Mouse (Mus musculus): ENCODE results near the gene Gm20538. TPM values are rescaled to one million over a fixed set of nuclear protein-coding genes. Genes with fewer than 3 reads are reported as not detected.

The Gm20538 gene
- total and polyA plus RNA-seq, 3 experiments, result not detected

DNA sequence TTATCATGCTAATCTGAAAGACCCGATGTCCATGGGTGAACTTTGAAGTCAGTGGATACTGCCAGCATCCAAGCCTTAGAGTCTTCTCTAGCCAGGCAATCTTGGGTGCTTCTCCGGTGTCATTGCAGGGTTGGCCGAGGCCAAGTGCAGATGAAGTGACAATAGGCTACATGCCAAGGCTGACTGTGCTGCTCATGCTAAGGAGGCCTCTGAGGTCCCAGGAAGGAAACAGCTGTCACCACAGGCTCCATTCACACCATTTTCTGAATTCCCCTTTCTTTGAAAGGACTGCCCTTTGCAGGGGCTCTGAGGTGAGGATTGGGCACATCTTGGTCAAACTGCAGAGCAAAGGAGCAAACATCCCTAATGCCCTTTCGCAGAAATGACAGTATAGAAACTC lies 49.9 kb downstream of the Gm20538 start:
- WGBS, result 43% methylated on average over 4 of the region's 4 CpGs
- Histone ChIP-seq H3K9ac (ENCODE audit: low read depth, low read length) (no peak overlapping the region), H3K4me1 (ENCODE audit: control insufficient read depth, insufficient read depth, low read length) (no peaks in the 10 kb centered on the region), H3K79me2 (replicated peaks; ENCODE audit: control insufficient read depth, insufficient read depth, low read length) (no peaks in the 10 kb centered on the region), H3K27ac (no peak overlapping the region), H3K36me3 (ENCODE audit: control insufficient read depth, insufficient read depth, low read length) (no peaks in the 10 kb centered on the region), H3K4me3 (no peak overlapping the region), H3K27me3 (ENCODE audit: control insufficient read depth, insufficient read depth, low read length) (no peaks in the 10 kb centered on the region)
- DNase-seq, result no peak
- TF ChIP-seq POLR2A (IDR thresholded peaks at IDR 0.05; ENCODE audit: insufficient read depth, low read depth, low read length) (no peak), EP300 (IDR thresholded peaks at IDR 0.05; ENCODE audit: insufficient read depth, low read depth, low read length) (no peak), CTCF (IDR thresholded peaks at IDR 0.05) (no peak)
- intact Hi-C loops (cut with DNase I), result no loop called here

DNA sequence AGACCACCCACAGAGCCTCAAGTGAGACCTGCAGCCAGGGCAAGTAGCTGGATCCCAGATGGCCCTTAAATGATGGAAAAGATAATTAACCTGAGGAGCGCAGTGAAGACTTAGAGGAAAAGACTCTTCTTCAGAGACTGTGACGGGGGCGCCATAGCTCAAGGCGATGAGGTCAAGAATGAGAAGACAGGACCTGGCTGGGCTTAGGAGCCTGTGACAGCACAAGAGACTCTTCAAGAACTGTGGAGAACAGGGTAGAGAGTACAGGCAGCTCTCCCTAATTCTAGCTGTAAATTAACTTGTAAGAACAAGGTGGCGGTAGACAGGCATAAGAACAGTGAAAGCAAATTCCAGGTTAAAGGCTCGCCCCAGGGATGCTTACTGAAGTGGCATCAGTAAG lies 50.7 kb downstream of the Gm20538 start:
- no peak for DNase-seq
- Histone ChIP-seq H3K9ac (ENCODE audit: low read depth, low read length) (no peak overlapping the region), H3K36me3 (ENCODE audit: control insufficient read depth, insufficient read depth, low read length) (no peaks in the 10 kb centered on the region), H3K4me3 (no peak overlapping the region), H3K79me2 (replicated peaks; ENCODE audit: control insufficient read depth, insufficient read depth, low read length) (no peaks in the 10 kb centered on the region), H3K27ac (no peak overlapping the region), H3K4me1 (ENCODE audit: control insufficient read depth, insufficient read depth, low read length) (no peaks in the 10 kb centered on the region), H3K27me3 (ENCODE audit: control insufficient read depth, insufficient read depth, low read length) (no peaks in the 10 kb centered on the region)
- whole genome bisulfite sequencing, result 77% methylated on average over 6 of the region's 6 CpGs
- intact Hi-C loops (cut with DNase I), result no loop called here
- TF ChIP-seq EP300 (IDR thresholded peaks at IDR 0.05; ENCODE audit: insufficient read depth, low read depth, low read length) (no peak), CTCF (IDR thresholded peaks at IDR 0.05) (no peak), POLR2A (IDR thresholded peaks at IDR 0.05; ENCODE audit: insufficient read depth, low read depth, low read length) (no peak)

DNA sequence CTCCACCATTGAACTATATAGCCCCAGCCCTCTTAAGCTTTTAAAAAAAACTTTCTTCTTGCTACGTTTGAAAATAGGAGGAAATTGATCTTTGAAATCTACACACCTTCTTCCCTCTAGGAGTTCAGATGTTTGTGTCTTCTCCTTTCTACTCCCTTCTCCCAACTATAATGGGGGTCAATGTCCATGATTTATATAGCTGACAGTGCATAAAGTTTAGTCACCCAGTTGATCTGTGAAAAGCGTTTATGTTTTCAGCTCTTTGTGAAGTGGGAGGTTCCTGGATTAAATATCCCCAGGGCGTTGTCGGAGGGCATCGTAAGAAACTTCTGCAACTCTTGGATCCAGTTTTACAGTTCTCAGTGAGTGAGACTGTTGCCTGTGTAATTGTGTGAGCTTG lies 52.4 kb downstream of the Gm20538 start:
- 73% methylated on average over 5 of the region's 5 CpGs for WGBS
- TF ChIP-seq EP300 (IDR thresholded peaks at IDR 0.05; ENCODE audit: insufficient read depth, low read depth, low read length) (no peak), CTCF (IDR thresholded peaks at IDR 0.05) (no peak), POLR2A (IDR thresholded peaks at IDR 0.05; ENCODE audit: insufficient read depth, low read depth, low read length) (no peak)
- intact Hi-C loops (cut with DNase I), result no loop called here
- Histone ChIP-seq H3K4me3 (no peak overlapping the region), H3K79me2 (replicated peaks; ENCODE audit: control insufficient read depth, insufficient read depth, low read length) (no peaks in the 10 kb centered on the region), H3K27me3 (ENCODE audit: control insufficient read depth, insufficient read depth, low read length) (no peaks in the 10 kb centered on the region), H3K27ac (no peak overlapping the region), H3K36me3 (ENCODE audit: control insufficient read depth, insufficient read depth, low read length) (no peaks in the 10 kb centered on the region), H3K4me1 (ENCODE audit: control insufficient read depth, insufficient read depth, low read length) (no peaks in the 10 kb centered on the region), H3K9ac (ENCODE audit: low read depth, low read length) (no peak overlapping the region)
- no peak for DNase-seq

DNA sequence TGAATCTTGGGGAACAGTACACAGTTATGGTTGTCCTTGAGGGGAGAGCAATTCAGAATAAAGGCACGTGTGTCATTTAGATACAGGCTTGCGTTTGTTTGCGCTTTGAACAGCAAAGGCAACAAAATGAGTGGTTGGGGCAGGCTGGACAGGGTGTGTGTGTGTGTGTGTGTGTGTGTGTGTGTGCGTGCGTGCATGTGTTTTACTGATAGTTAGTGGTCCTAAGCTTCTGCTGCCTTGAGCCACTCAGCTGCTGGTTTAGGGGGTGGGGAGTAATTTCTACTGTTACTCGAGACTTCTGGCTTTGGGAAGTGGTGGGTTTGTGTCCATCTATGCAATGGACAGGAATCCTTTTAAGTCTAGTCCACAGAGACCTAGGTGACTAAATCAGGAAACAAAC lies 53.7 kb downstream of the Gm20538 start:
- no peak for TF ChIP-seq CTCF (IDR thresholded peaks at IDR 0.05)
- TF ChIP-seq EP300 (IDR thresholded peaks at IDR 0.05; ENCODE audit: insufficient read depth, low read depth, low read length), result no peak
- no peak for TF ChIP-seq POLR2A (IDR thresholded peaks at IDR 0.05; ENCODE audit: insufficient read depth, low read depth, low read length)

DNA sequence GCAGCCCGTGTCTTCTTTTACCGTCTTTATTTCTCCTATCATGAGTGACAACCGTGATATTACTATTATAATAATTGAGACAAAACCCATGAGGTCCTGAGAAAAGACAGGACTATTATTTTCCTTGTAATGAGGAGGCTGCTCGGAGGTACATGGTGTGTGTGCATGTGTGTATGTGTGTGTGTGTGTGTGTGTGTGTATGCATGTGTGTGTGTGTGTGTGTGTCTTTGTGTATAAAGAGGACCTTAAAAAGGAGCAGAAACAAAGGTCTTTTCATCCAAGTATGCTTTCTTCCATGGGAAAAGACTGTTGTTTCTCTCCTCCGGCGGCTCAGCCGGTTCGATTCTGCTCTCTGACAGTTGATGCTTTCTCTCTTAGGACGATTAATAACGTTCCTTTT lies 55.7 kb downstream of the Gm20538 start:
- no peak overlapping the region for H3K27ac ChIP-seq
- H3K27me3 ChIP-seq (ENCODE audit: control insufficient read depth, insufficient read depth, low read length), result no peaks in the 10 kb centered on the region
- H3K9ac ChIP-seq (ENCODE audit: low read depth, low read length), result no peak overlapping the region
- WGBS, result 73% methylated on average over 10 of the region's 10 CpGs
- TF ChIP-seq EP300 (IDR thresholded peaks at IDR 0.05; ENCODE audit: insufficient read depth, low read depth, low read length) (no peak), CTCF (IDR thresholded peaks at IDR 0.05) (no peak), POLR2A (IDR thresholded peaks at IDR 0.05; ENCODE audit: insufficient read depth, low read depth, low read length) (no peak)
- DNase-seq, result no peak
- H3K4me3 ChIP-seq, result no peak overlapping the region
- no peaks in the 10 kb centered on the region for H3K79me2 ChIP-seq (replicated peaks; ENCODE audit: control insufficient read depth, insufficient read depth, low read length)
- H3K4me1 ChIP-seq (ENCODE audit: control insufficient read depth, insufficient read depth, low read length), result no peaks in the 10 kb centered on the region
- intact Hi-C loops (cut with DNase I), result no loop called here
- no peaks in the 10 kb centered on the region for H3K36me3 ChIP-seq (ENCODE audit: control insufficient read depth, insufficient read depth, low read length)

More for the DNA sequence above, 53.7 kb downstream of the Gm20538 start:
- Histone ChIP-seq H3K36me3 (ENCODE audit: control insufficient read depth, insufficient read depth, low read length) (no peaks in the 10 kb centered on the region), H3K27me3 (ENCODE audit: control insufficient read depth, insufficient read depth, low read length) (no peaks in the 10 kb centered on the region), H3K27ac (no peak overlapping the region), H3K4me3 (no peak overlapping the region), H3K4me1 (ENCODE audit: control insufficient read depth, insufficient read depth, low read length) (no peaks in the 10 kb centered on the region), H3K9ac (ENCODE audit: low read depth, low read length) (no peak overlapping the region), H3K79me2 (replicated peaks; ENCODE audit: control insufficient read depth, insufficient read depth, low read length) (no peaks in the 10 kb centered on the region)
- intact Hi-C loops (cut with DNase I), result no loop called here
- no peak for DNase-seq
- WGBS, result 62% methylated on average over 6 of the region's 6 CpGs

DNA sequence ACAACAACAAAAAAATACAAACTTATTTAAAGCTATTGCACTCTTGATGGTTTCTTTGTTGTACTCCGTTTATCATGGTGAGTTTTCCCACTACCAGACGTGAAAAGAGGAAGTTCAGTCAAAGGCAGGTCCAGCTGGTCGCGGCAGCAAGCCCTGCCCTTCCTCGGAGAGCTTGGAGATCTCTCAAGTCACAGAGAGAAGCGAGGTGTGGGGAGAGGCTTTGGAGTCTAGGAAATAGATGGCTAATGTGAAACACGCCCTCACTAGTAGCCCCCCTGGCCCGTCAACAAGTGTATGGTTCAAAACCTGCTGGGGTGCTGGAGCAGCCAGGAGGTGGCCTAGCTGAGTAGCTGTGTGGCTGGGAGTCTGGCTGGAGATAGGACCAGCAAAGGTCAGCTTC lies 56.1 kb downstream of the Gm20538 start:
- WGBS, result 46% methylated on average over 8 of the region's 8 CpGs
- Histone ChIP-seq H3K4me3 (no peak overlapping the region), H3K4me1 (ENCODE audit: control insufficient read depth, insufficient read depth, low read length) (no peaks in the 10 kb centered on the region), H3K27me3 (ENCODE audit: control insufficient read depth, insufficient read depth, low read length) (no peaks in the 10 kb centered on the region), H3K9ac (ENCODE audit: low read depth, low read length) (no peak overlapping the region), H3K36me3 (ENCODE audit: control insufficient read depth, insufficient read depth, low read length) (no peaks in the 10 kb centered on the region), H3K27ac (no peak overlapping the region), H3K79me2 (replicated peaks; ENCODE audit: control insufficient read depth, insufficient read depth, low read length) (no peaks in the 10 kb centered on the region)
- intact Hi-C loops (cut with DNase I), result no loop called here
- TF ChIP-seq EP300 (IDR thresholded peaks at IDR 0.05; ENCODE audit: insufficient read depth, low read depth, low read length) (no peak), CTCF (IDR thresholded peaks at IDR 0.05) (no peak), POLR2A (IDR thresholded peaks at IDR 0.05; ENCODE audit: insufficient read depth, low read depth, low read length) (no peak)
- no peak for DNase-seq

Other genes with a start within 250 kb of the Gm20538 start
- 1 to 10 TPM; 4.6 to 6.0 TPM for gene Scd4, start 219.7 kb downstream of the Gm20538 start, total RNA-seq (2021)
- gene Scd4, start 219.7 kb downstream of the Gm20538 start, polyA plus RNA-seq (2012; rRNA removed), result 9.0 and 12.6 TPM in 2 replicates
- 10 to 100 TPM; 25.9 to 31.7 TPM for gene Scd1, start 145.0 kb downstream of the Gm20538 start, total RNA-seq (2021)
- 569 and 1,844 TPM in 2 replicates for gene Scd1, start 145.0 kb downstream of the Gm20538 start, polyA plus RNA-seq (2012; rRNA removed)
- gene Wnt8b, start 59.4 kb downstream of the Gm20538 start, total RNA-seq (2021), result not detected
- gene Wnt8b, start 59.4 kb downstream of the Gm20538 start, polyA plus RNA-seq (2012; rRNA removed), result not detected in 2 replicates
- gene Sec31b, start 7.0 kb downstream of the Gm20538 start, total RNA-seq (2021), result 10 to 100 TPM in 1 of 2 experiments, 1 to 10 TPM in 1; 8.4 to 10.5 TPM
- gene Sec31b, start 7.0 kb downstream of the Gm20538 start, polyA plus RNA-seq (2012; rRNA removed), result 16.9 and 18.5 TPM in 2 replicates
- 1,000 to 10,000 TPM; 1,693 to 1,987 TPM for gene Ndufb8, start 2.6 kb upstream of the Gm20538 start, total RNA-seq (2021)
- gene Ndufb8, start 2.6 kb upstream of the Gm20538 start, polyA plus RNA-seq (2012; rRNA removed), result 2,415 and 3,048 TPM in 2 replicates
- gene Hif1an, start 10.0 kb upstream of the Gm20538 start, total RNA-seq (2021), result 10 to 100 TPM; 51.1 to 55.5 TPM
- gene Hif1an, start 10.0 kb upstream of the Gm20538 start, polyA plus RNA-seq (2012; rRNA removed), result 23.6 and 49.8 TPM in 2 replicates
- gene Pax2, start 203.2 kb upstream of the Gm20538 start, total RNA-seq (2021), result not detected
- not detected in 2 replicates for gene Pax2, start 203.2 kb upstream of the Gm20538 start, polyA plus RNA-seq (2012; rRNA removed)